Mouse (Mus musculus) central nervous system, embryonic 14 days (tissue): ENCODE results near the gene Csf2ra. TPM values are rescaled to one million over a fixed set of nuclear protein-coding genes. Genes with fewer than 3 reads are reported as not detected.

Source experiments
- polyA plus RNA-seq: library from polyadenylated mRNA; depleted of rRNA; stranded (reverse); fragments of >200 nt; gene quantifications from 2 replicates; pipeline ENCODE4 v1.2.3, GENCODE M21; 2012; rRNA removed

The Csf2ra gene
- 174 and 198 TPM in 2 replicates for polyA plus RNA-seq

DNA sequence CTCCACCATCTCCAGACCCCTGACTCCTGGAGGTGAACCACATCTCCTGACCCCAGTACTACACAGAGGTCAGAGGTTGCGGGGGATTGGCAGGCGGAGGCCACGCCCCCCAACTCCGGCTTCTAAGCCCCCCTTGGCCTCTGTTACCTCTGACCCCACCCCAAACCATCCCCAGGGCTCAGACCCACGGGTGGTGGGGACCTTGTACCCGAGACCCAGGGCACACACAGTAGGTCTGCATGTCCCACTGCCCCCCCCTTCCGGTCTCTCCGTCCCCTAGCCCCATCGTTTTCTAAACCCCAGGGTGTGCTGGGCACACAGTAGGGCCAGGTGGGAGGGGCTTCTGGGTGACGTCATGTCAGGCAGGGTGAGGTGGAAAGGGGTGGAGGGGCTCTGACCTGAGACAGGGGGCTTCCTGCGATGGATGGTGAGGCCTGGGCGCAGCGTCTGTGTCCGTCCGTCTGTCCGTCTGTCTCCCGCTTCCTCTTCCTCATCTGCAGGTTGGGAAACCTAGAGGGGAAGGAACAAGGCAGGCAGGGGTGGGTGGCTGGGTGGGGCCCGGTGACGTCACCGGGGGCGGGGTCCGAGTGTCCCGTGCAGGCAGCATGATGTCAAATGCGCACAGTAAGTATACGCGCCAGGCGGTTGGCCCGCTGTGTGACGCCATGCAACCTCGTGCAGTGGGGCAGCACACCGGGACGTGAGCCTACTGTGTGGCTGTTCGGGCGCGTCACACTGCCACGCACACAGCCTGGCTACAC, at the start of gene Csf2ra:
Gene Csf2ra (minus strand): TSS at position 489 of the 761 bp plus-strand sequence.

DNA sequence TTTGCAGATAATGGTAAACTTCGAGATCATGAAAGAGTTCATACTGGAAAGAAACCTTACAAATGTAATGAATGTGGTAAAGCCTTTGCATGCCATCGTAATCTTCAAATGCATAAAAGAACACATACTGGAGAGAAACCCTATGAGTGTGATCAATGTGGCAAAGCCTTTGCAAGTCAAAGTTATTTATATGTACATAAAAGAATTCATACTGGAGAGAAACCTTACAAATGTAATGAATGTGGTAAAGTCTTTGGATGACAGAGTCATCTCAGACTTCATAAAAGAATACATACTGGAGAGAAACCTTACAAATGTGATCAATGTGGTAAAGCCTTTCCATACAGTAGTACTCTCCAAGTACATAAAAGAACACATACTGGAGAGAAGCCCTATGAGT, 44.6 kb downstream of the Csf2ra start, which contains the start of gene Gm6020:
Gene Gm6020 (plus strand): TSS at position 301 of the 400 bp plus-strand sequence.

GRCm38 (mm10) chr19:61175756-61176324, 52.4 kb downstream of the Csf2ra start, which contains the start of gene Gm7102:
Gene Gm7102, minus strand, starts transcription at chr19:61176309.

Other genes starting within 250 kb of the Csf2ra start
- gene Zfp950, start 87.6 kb downstream of the Csf2ra start, polyA plus RNA-seq, result 26.7 and 30.1 TPM in 2 replicates
- gene Gm7102, start 52.1 kb downstream of the Csf2ra start, polyA plus RNA-seq, result 0.04 and 0.08 TPM in 2 replicates
- gene Gm6020, start 44.5 kb downstream of the Csf2ra start, polyA plus RNA-seq, result not detected in 2 replicates
- gene Gm21060, start 68.6 kb upstream of the Csf2ra start, polyA plus RNA-seq, result not detected in 2 replicates